In genomic region chr7:84096501-84096900, GRCm38 (mm10) we compare ENCODE assay signal across 10 mouse cellular contexts. TPM values are rescaled to one million over a fixed set of nuclear protein-coding genes. Genes with fewer than 3 reads are reported as not detected.
DNase-seq lines count a peak whose midpoint lies in the region; ATAC-seq lines count a peak whose summit lies in the region.
"Had no signal": no experiment of that assay in that cellular context is flagged by ENCODE, and none has a peak within 500 bp of the region (broad histone marks: within the 10 kb centered on the region; RNA-seq: fewer than 3 reads in every experiment).

No protein-coding gene starts in this region.

- no peaks in the 10 kb centered on the region for H3K27me3 ChIP-seq in kidney, embryonic 16.5 days (ENCODE audit: insufficient read depth, low read length)
- H3K27me3 ChIP-seq in liver, embryonic 12.5 days (replicated peaks) = no peaks in the 10 kb centered on the region
- H3K27me3 ChIP-seq: lung, embryonic 15.5 days had no signal

- H3K27ac ChIP-seq in kidney, embryonic 16.5 days (ENCODE audit: low read length) = no peak overlapping the region
- no peak overlapping the region for H3K27ac ChIP-seq in liver, embryonic 12.5 days
- H3K27ac ChIP-seq: lung, embryonic 15.5 days had no signal

- H3K36me3 ChIP-seq in kidney, embryonic 16.5 days (ENCODE audit: insufficient read depth, low read length) = no peaks in the 10 kb centered on the region
- no peaks in the 10 kb centered on the region for H3K36me3 ChIP-seq in liver, embryonic 12.5 days
- H3K36me3 ChIP-seq: G1E; lung, embryonic 15.5 days had no signal

- H3K9ac ChIP-seq in kidney, embryonic 16.5 days (replicated peaks; ENCODE audit: low read length) = no peak overlapping the region
- H3K9ac ChIP-seq in liver, embryonic 12.5 days = no peak overlapping the region
- H3K9ac ChIP-seq: lung, embryonic 15.5 days had no signal

- H3K4me3 ChIP-seq in kidney, embryonic 16.5 days (ENCODE audit: low read length) = no peak overlapping the region
- H3K4me3 ChIP-seq in liver, embryonic 12.5 days = no peak overlapping the region
- H3K4me3 ChIP-seq: lung, embryonic 15.5 days had no signal

- no peak for ATAC-seq in kidney, embryonic 16.5 days (ENCODE audit: low FRiP score, low TSS enrichment)
- no peak for ATAC-seq in liver, embryonic 12.5 days

- DNase-seq in adrenal gland, postnatal 14 days = peak; percentile 48
- DNase-seq in adrenal gland, adult 8-10 months = no peak
- DNase-seq in kidney, adult 11 months = peak; percentile 64
- peak; percentile 43 for DNase-seq in testis, postnatal 10 days (ENCODE audit: low spot score)
- DNase-seq in testis, postnatal 14 days (ENCODE audit: low spot score) = no peak
- DNase-seq in kidney, postnatal 36 days = peak; percentile 80 to 89

- no peak overlapping the region for H3K4me2 ChIP-seq in kidney, embryonic 16.5 days (replicated peaks; ENCODE audit: low read depth, low read length)
- no peak overlapping the region for H3K4me2 ChIP-seq in liver, embryonic 12.5 days
- H3K4me2 ChIP-seq: lung, embryonic 15.5 days had no signal

- H3K9me3 ChIP-seq in kidney, embryonic 16.5 days (ENCODE audit: low read length) = no peaks in the 10 kb centered on the region
- H3K9me3 ChIP-seq in liver, embryonic 12.5 days (replicated peaks) = no peaks in the 10 kb centered on the region
- H3K9me3 ChIP-seq: G1E; lung, embryonic 15.5 days had no signal

- WGBS in kidney, embryonic 16.5 days = 66% methylated on average over 6 of the region's 6 CpGs
- WGBS in liver, embryonic 12.5 days (ENCODE audit: insufficient replicate concordance) = 62% methylated on average over 6 of the region's 6 CpGs

- no peaks in the 10 kb centered on the region for H3K4me1 ChIP-seq in kidney, embryonic 16.5 days (ENCODE audit: insufficient read depth, low read length)
- no peaks in the 10 kb centered on the region for H3K4me1 ChIP-seq in liver, embryonic 12.5 days
- H3K4me1 ChIP-seq: lung, embryonic 15.5 days had no signal

RNA-seq across cellular contexts. Expression of gene Cemip, which starts 10.2 kb away (rescaled TPM):
- total RNA-seq in adrenal gland, postnatal 14 days (2021) = 2.3 and 2.5 TPM in 2 replicates
- total RNA-seq in adrenal gland, adult 8-10 months (2022) = 1 to 10 TPM in 2 of 4 experiments, under 1 TPM in 2; 0.77 to 1.4 (median 1.0) TPM
- polyA plus RNA-seq in kidney, embryonic 16.5 days (2015; fragmentation: Nextera tagmentation; extraction: Ambion mirVana) = 0.26 and 0.42 TPM in 2 replicates
- 0.05 and 0.13 TPM in 2 replicates for polyA plus RNA-seq in liver, embryonic 12.5 days (2016; fragmentation: Nextera tagmentation; extraction: Ambion mirVana)
- polyA plus RNA-seq: G1E had no signal

RNA-seq across cellular contexts. Expression of gene Abhd17c, which starts 55.2 kb away (rescaled TPM):
- total RNA-seq in adrenal gland, postnatal 14 days (2021) = 33.3 and 44.3 TPM in 2 replicates
- 10 to 100 TPM; 26.2 to 32.3 (median 29.8) TPM for total RNA-seq in adrenal gland, adult 8-10 months (2022)
- polyA plus RNA-seq in kidney, embryonic 16.5 days (2015; fragmentation: Nextera tagmentation; extraction: Ambion mirVana) = 11.3 and 13.7 TPM in 2 replicates
- 44.9 and 45.4 TPM in 2 replicates for polyA plus RNA-seq in liver, embryonic 12.5 days (2016; fragmentation: Nextera tagmentation; extraction: Ambion mirVana)

Comparison
In these comparisons a context has a peak if more than half of its experiments do, and no peak if none do; other contexts are left out.
1. DNase-seq: peak in adrenal gland, postnatal 14 days (single experiment), kidney, adult 11 months (single experiment), testis, postnatal 10 days (single experiment) and kidney, postnatal 36 days (2 of 2); none in adrenal gland, adult 8-10 months (single experiment) and testis, postnatal 14 days (single experiment).